Mouse (Mus musculus) forebrain, embryonic 13.5 days (tissue): ENCODE measurements at regions not wholly inside any gene's neighbourhood (a gene's known extent, or its start where the extent isn't known, plus 50 kb on each side); places are given as distances from the start of the nearest gene placed in this dataset.

Experiments
- ATAC-seq: fragments of 200-750 bp; cut with Nextera tagmentation; 2 replicates; pipeline ENCODE4 v1.8.0; 2017
- H3K27ac ChIP-seq: fragments of 300-500 bp; sonication (generic); 2 replicates; pipeline ENCODE4 v1.5.1; 2015; ENCODE audit warnings: inconsistent platforms, mild to moderate bottlenecking, moderate library complexity
- H3K27me3 ChIP-seq: fragments of 300-500 bp; sonication (generic); 2 replicates; pipeline ENCODE4 v1.6.1; 2015; ENCODE audit warnings: mild to moderate bottlenecking, inconsistent platforms
- H3K36me3 ChIP-seq: fragments of 300-500 bp; sonication (generic); 2 replicates; pipeline ENCODE4 v1.6.1; 2015; ENCODE audit warnings: mild to moderate bottlenecking, inconsistent platforms; ENCODE audit not compliant: poor library complexity, severe bottlenecking
- H3K4me1 ChIP-seq: fragments of 300-500 bp; sonication (generic); 2 replicates; pipeline ENCODE4 v1.6.1; 2015; ENCODE audit warnings: inconsistent platforms
- H3K4me2 ChIP-seq: fragments of 300-500 bp; sonication (generic); 2 replicates; pipeline ENCODE4 v1.6.1; 2015; ENCODE audit warnings: inconsistent platforms, mild to moderate bottlenecking, moderate library complexity
- H3K4me3 ChIP-seq: fragments of 300-500 bp; sonication (generic); 2 replicates; pipeline ENCODE4 v1.5.1; 2015; ENCODE audit warnings: mild to moderate bottlenecking, inconsistent platforms
- H3K9ac ChIP-seq: fragments of 300-500 bp; sonication (generic); 2 replicates; pipeline ENCODE4 v1.6.1; 2015; ENCODE audit warnings: mild to moderate bottlenecking, inconsistent platforms
- H3K9me3 ChIP-seq: fragments of 300-500 bp; sonication (generic); replicated peaks from 2 replicates; pipeline ENCODE4 v1.6.1; 2016; ENCODE audit warnings: inconsistent platforms
- WGBS: fragments of 180-500 bp; shearing (Covaris S2); methylation state at CpG from one replicate; pipeline ENCODE4 v1.1.7; 2015; 5-methylcytosine and 5-hydroxymethylcytosine counted together

- Histone ChIP-seq H3K4me3 (no peak overlapping the region), H3K9ac (no peak overlapping the region), H3K4me1 (peaks cover 24% of the 10 kb centered on the region), H3K4me2 (no peak overlapping the region), H3K36me3 (no peaks in the 10 kb centered on the region), H3K27me3 (no peaks in the 10 kb centered on the region), H3K9me3 (no peaks in the 10 kb centered on the region), H3K27ac (peak overlapping the region; percentile 57; the same call in 1 of the 2 replicates)
- WGBS, result 49% methylated on average over 4 of the region's 4 CpGs
- peak; percentile 65 for ATAC-seq
Measured at GRCm38 (mm10) chr7:137864912-137865311, 427.5 kb downstream of the Glrx3 start.

- H3K27me3 ChIP-seq, result no peaks in the 10 kb centered on the region
- no peaks in the 10 kb centered on the region for H3K9me3 ChIP-seq
- 55% methylated on average over 7 of the region's 7 CpGs for WGBS
- peaks cover 24% of the 10 kb centered on the region for H3K4me1 ChIP-seq
- no peak overlapping the region for H3K4me3 ChIP-seq
- H3K9ac ChIP-seq, result no peak overlapping the region
- ATAC-seq, result no peak; the same call in 1 of the 2 replicates
- no peak overlapping the region for H3K27ac ChIP-seq
- no peak overlapping the region for H3K4me2 ChIP-seq
- no peaks in the 10 kb centered on the region for H3K36me3 ChIP-seq
Measured at GRCm38 (mm10) chr7:137865457-137865856, 428.0 kb downstream of the Glrx3 start.

- 72% methylated on average over 6 of the region's 6 CpGs for WGBS
- Histone ChIP-seq H3K27me3 (no peaks in the 10 kb centered on the region), H3K4me1 (peaks cover 24% of the 10 kb centered on the region), H3K9me3 (no peaks in the 10 kb centered on the region), H3K27ac (no peak overlapping the region), H3K9ac (no peak overlapping the region), H3K4me2 (no peak overlapping the region), H3K4me3 (no peak overlapping the region), H3K36me3 (no peaks in the 10 kb centered on the region)
- ATAC-seq, result no peak
Measured at GRCm38 (mm10) chr7:137866880-137867279, 429.5 kb downstream of the Glrx3 start.

- Histone ChIP-seq H3K36me3 (no peaks in the 10 kb centered on the region), H3K4me3 (no peak overlapping the region), H3K27ac (no peak overlapping the region), H3K9me3 (no peaks in the 10 kb centered on the region), H3K27me3 (no peaks in the 10 kb centered on the region), H3K4me1 (peaks cover 19% of the 10 kb centered on the region), H3K4me2 (no peak overlapping the region), H3K9ac (no peak overlapping the region)
- 77% methylated on average over 3 of the region's 3 CpGs for WGBS
- ATAC-seq, result no peak
Measured at GRCm38 (mm10) chr7:137868501-137868900, 431.1 kb downstream of the Glrx3 start.

- H3K9ac ChIP-seq, result no peak overlapping the region
- H3K27ac ChIP-seq, result no peak overlapping the region
- H3K4me2 ChIP-seq, result no peak overlapping the region
- no peaks in the 10 kb centered on the region for H3K27me3 ChIP-seq
- ATAC-seq, result no peak
- no peaks in the 10 kb centered on the region for H3K36me3 ChIP-seq
- no peak overlapping the region for H3K4me3 ChIP-seq
- no peaks in the 10 kb centered on the region for H3K9me3 ChIP-seq
- WGBS, result 94% methylated on average over 2 of the region's 2 CpGs
- 0 out of 2 replicates have a peak, but pooled peaks cover 4% of the 10 kb centered on the region for H3K4me1 ChIP-seq
Measured at GRCm38 (mm10) chr7:137875306-137875705, 437.9 kb downstream of the Glrx3 start.

GRCm38 (mm10) chr7:137879296-137879695 lies 441.9 kb downstream of the Glrx3 start:
- Histone ChIP-seq H3K4me1 (0 out of 2 replicates have a peak, but pooled peaks cover 4% of the 10 kb centered on the region), H3K27ac (no peak overlapping the region), H3K4me3 (no peak overlapping the region), H3K36me3 (no peaks in the 10 kb centered on the region), H3K27me3 (no peaks in the 10 kb centered on the region), H3K9me3 (no peaks in the 10 kb centered on the region), H3K9ac (no peak overlapping the region), H3K4me2 (no peak overlapping the region)
- WGBS, result 91% methylated on average over 12 of the region's 12 CpGs
- ATAC-seq, result no peak

- H3K27ac ChIP-seq, result no peak overlapping the region
- 0 out of 2 replicates have a peak, but pooled peaks cover 4% of the 10 kb centered on the region for H3K4me1 ChIP-seq
- no peaks in the 10 kb centered on the region for H3K36me3 ChIP-seq
- no peaks in the 10 kb centered on the region for H3K9me3 ChIP-seq
- 64% methylated on average over 5 of the region's 5 CpGs for WGBS
- no peak overlapping the region for H3K4me2 ChIP-seq
- no peak for ATAC-seq
- no peaks in the 10 kb centered on the region for H3K27me3 ChIP-seq
- no peak overlapping the region for H3K4me3 ChIP-seq
- no peak overlapping the region for H3K9ac ChIP-seq
Measured at GRCm38 (mm10) chr7:137882876-137883275, 445.5 kb downstream of the Glrx3 start.

GRCm38 (mm10) chr7:137883701-137884100 lies 446.3 kb downstream of the Glrx3 start:
- H3K27me3 ChIP-seq, result no peaks in the 10 kb centered on the region
- H3K4me3 ChIP-seq, result no peak overlapping the region
- H3K27ac ChIP-seq, result no peak overlapping the region
- H3K9me3 ChIP-seq, result no peaks in the 10 kb centered on the region
- H3K9ac ChIP-seq, result no peak overlapping the region
- H3K4me2 ChIP-seq, result no peak overlapping the region
- H3K36me3 ChIP-seq, result no peaks in the 10 kb centered on the region
- ATAC-seq, result no peak
- H3K4me1 ChIP-seq, result 0 out of 2 replicates have a peak, but pooled peaks cover 4% of the 10 kb centered on the region
- WGBS, result 71% methylated on average over 4 of the region's 4 CpGs

GRCm38 (mm10) chr7:137885146-137885545 lies 447.7 kb downstream of the Glrx3 start:
- H3K27ac ChIP-seq, result no peak overlapping the region
- no peak overlapping the region for H3K9ac ChIP-seq
- no peak overlapping the region for H3K4me3 ChIP-seq
- no peak for ATAC-seq
- 58% methylated on average over 8 of the region's 8 CpGs for WGBS
- no peak overlapping the region for H3K4me2 ChIP-seq
- no peaks in the 10 kb centered on the region for H3K36me3 ChIP-seq
- H3K27me3 ChIP-seq, result no peaks in the 10 kb centered on the region
- 0 out of 2 replicates have a peak, but pooled peaks cover 4% of the 10 kb centered on the region for H3K4me1 ChIP-seq
- no peaks in the 10 kb centered on the region for H3K9me3 ChIP-seq

GRCm38 (mm10) chr7:137888731-137889130 lies 451.3 kb downstream of the Glrx3 start:
- ATAC-seq, result no peak
- no peak overlapping the region for H3K27ac ChIP-seq
- no peaks in the 10 kb centered on the region for H3K36me3 ChIP-seq
- H3K4me3 ChIP-seq, result no peak overlapping the region
- H3K9me3 ChIP-seq, result no peaks in the 10 kb centered on the region
- H3K4me1 ChIP-seq, result no peaks in the 10 kb centered on the region
- no peak overlapping the region for H3K4me2 ChIP-seq
- no peaks in the 10 kb centered on the region for H3K27me3 ChIP-seq
- H3K9ac ChIP-seq, result no peak overlapping the region
- WGBS, result 87% methylated on average over 11 of the region's 11 CpGs

GRCm38 (mm10) chr7:137906424-137907060 lies 469.1 kb downstream of the Glrx3 start:
- Histone ChIP-seq H3K4me3 (no peak overlapping the region), H3K27ac (no peak overlapping the region), H3K36me3 (no peaks in the 10 kb centered on the region), H3K4me1 (peaks cover 19% of the 10 kb centered on the region), H3K27me3 (0 out of 2 replicates have a peak, but pooled peaks cover 11% of the 10 kb centered on the region), H3K4me2 (no peak overlapping the region), H3K9me3 (no peaks in the 10 kb centered on the region), H3K9ac (no peak overlapping the region)
- ATAC-seq, result peak; percentile 78
- WGBS, result 26% methylated on average over 9 of the region's 9 CpGs

- no peak overlapping the region for H3K27ac ChIP-seq
- WGBS, result 35% methylated on average over 3 of the region's 3 CpGs
- 0 out of 2 replicates have a peak, but pooled peaks cover 8% of the 10 kb centered on the region for H3K27me3 ChIP-seq
- H3K4me2 ChIP-seq, result no peak overlapping the region
- H3K4me1 ChIP-seq, result peaks cover 19% of the 10 kb centered on the region
- H3K4me3 ChIP-seq, result no peak overlapping the region
- no peak for ATAC-seq
- no peak overlapping the region for H3K9ac ChIP-seq
- H3K9me3 ChIP-seq, result no peaks in the 10 kb centered on the region
- H3K36me3 ChIP-seq, result no peaks in the 10 kb centered on the region
Measured at GRCm38 (mm10) chr7:137909456-137909855, 472.0 kb downstream of the Glrx3 start.
